Mouse (Mus musculus): ENCODE results near the gene Cep85l. TPM values are rescaled to one million over a fixed set of nuclear protein-coding genes. Genes with fewer than 3 reads are reported as not detected.

Cep85l gene
- polyA plus RNA-seq, 1 experiment from 2014 or later: 3.3 TPM

- POLR2A ChIA-PET: no interaction called here
- no peak for TF ChIP-seq CTCF (IDR thresholded peaks at IDR 0.05)
- no peak for DNase-seq (ENCODE audit: low read depth, low spot score)
- H3K27me3 ChIP-seq: no peaks in the 10 kb centered on the region
- ATAC-seq: no peak
- CTCF ChIA-PET: no interaction called here
- in situ Hi-C loops (cut with MboI; ENCODE audit: low pct_unique_long_range_greater_than_20kb): no loop called here
Observed at GRCm38 (mm10) chr10:53229190-53229589, 150.6 kb downstream of the Cep85l start.

Other genes with a start within 250 kb of the Cep85l start
- gene Pln, start 42.3 kb downstream of the Cep85l start, polyA plus RNA-seq (2021): 0.13 TPM
- 45.5 TPM for gene Asf1a, start 216.8 kb upstream of the Cep85l start, polyA plus RNA-seq (2021)

All from Patski (cell line).